Mouse (Mus musculus) kidney, postnatal 0 days (tissue): ENCODE measurements around the gene Wnt10b. TPM values are rescaled to one million over a fixed set of nuclear protein-coding genes. Genes with fewer than 3 reads are reported as not detected.

Source experiments
- ATAC-seq: fragments of 200-750 bp; cut with Nextera tagmentation; replicated peaks from 2 replicates; pipeline ENCODE4 v1.8.0; 2017; ENCODE audit warnings: low read depth, moderate number of reproducible peaks, moderate TSS enrichment, moderate library complexity; ENCODE audit not compliant: low FRiP score
- DNase-seq: peaks from one replicate; pipeline ENCODE4 v3.0.0-alpha.2; 2016; ENCODE audit warnings: low spot score
- H3K27ac ChIP-seq: fragments of 300-500 bp; sonication (generic); 2 replicates; pipeline ENCODE4 v1.5.1; 2014; ENCODE audit warnings: mild to moderate bottlenecking
- H3K27me3 ChIP-seq: fragments of 300-500 bp; sonication (generic); 2 replicates; pipeline ENCODE4 v1.6.1; 2014; ENCODE audit warnings: low read length, mixed read lengths; ENCODE audit not compliant: insufficient read depth
- H3K36me3 ChIP-seq: fragments of 300-500 bp; sonication (generic); 2 replicates; pipeline ENCODE4 v1.6.1; 2014; ENCODE audit warnings: low read length, mixed read lengths; ENCODE audit not compliant: insufficient read depth
- H3K4me1 ChIP-seq: fragments of 300-500 bp; sonication (generic); replicated peaks from 2 replicates; pipeline ENCODE4 v1.6.1; 2014; ENCODE audit warnings: antibody characterized with exemption, low read length, mixed read lengths; ENCODE audit not compliant: insufficient read depth
- H3K4me2 ChIP-seq: fragments of 300-500 bp; sonication (generic); 2 replicates; pipeline ENCODE4 v1.6.1; 2014; ENCODE audit warnings: mild to moderate bottlenecking, low read length, moderate library complexity, mixed read lengths
- H3K4me3 ChIP-seq: fragments of 300-500 bp; sonication (generic); replicated peaks from 2 replicates; pipeline ENCODE4 v1.5.1; 2014; ENCODE audit warnings: low read depth, low read length
- H3K9ac ChIP-seq: fragments of 300-500 bp; sonication (generic); 2 replicates; pipeline ENCODE4 v1.6.1; 2014; ENCODE audit warnings: low read depth, low read length
- H3K9me3 ChIP-seq: fragments of 300-500 bp; sonication (generic); replicated peaks from 2 replicates; pipeline ENCODE4 v1.6.1; 2016; ENCODE audit warnings: low read length, inconsistent platforms, mixed read lengths
- CTCF ChIP-seq: IDR thresholded peaks from 2 replicates; pipeline ENCODE4 v1.5.1; 2016; ENCODE audit warnings: antibody characterized with exemption, low read depth, mild to moderate bottlenecking, moderate library complexity
- WGBS: fragments of 180-500 bp; shearing (Covaris S2); extraction: QIAGEN DNeasy Blood & Tissue Kit; methylation state at CpG from one replicate; pipeline ENCODE4 v1.1.7; 2014; 5-methylcytosine and 5-hydroxymethylcytosine counted together
- polyA plus RNA-seq: library from polyadenylated mRNA; unstranded; fragments of >200 nt; fragmentation: Nextera tagmentation; extraction: Ambion mirVana; gene quantifications from 2 replicates; pipeline ENCODE4 v1.2.1, GENCODE M21; 2015

Gene Wnt10b
- polyA plus RNA-seq, 1 experiment from 2014 or later: not detected

GRCm38 (mm10) chr15:98799396-98799795, 21.4 kb upstream of the Wnt10b start:
- Histone ChIP-seq H3K9ac (no peak overlapping the region), H3K27ac (no peak overlapping the region), H3K4me2 (no peak overlapping the region), H3K9me3 (no peaks in the 10 kb centered on the region), H3K36me3 (no peaks in the 10 kb centered on the region), H3K4me1 (peaks cover 6% of the 10 kb centered on the region; the same call in 1 of the 2 replicates), H3K27me3 (peaks cover 92% of the 10 kb centered on the region), H3K4me3 (no peak overlapping the region)
- DNase-seq: peak; percentile 86
- TF ChIP-seq CTCF: peak; percentile 86
- ATAC-seq: no peak
- 11% methylated on average over 12 of the region's 12 CpGs for WGBS

GRCm38 (mm10) chr15:98798903-98799302, 21.0 kb upstream of the Wnt10b start:
- DNase-seq (no peak), ATAC-seq (no peak)
- Histone ChIP-seq H3K9ac (no peak overlapping the region), H3K4me3 (no peak overlapping the region), H3K27ac (no peak overlapping the region), H3K27me3 (peaks cover 92% of the 10 kb centered on the region), H3K4me2 (no peak overlapping the region), H3K9me3 (no peaks in the 10 kb centered on the region), H3K4me1 (peaks cover 6% of the 10 kb centered on the region; the same call in 1 of the 2 replicates), H3K36me3 (no peaks in the 10 kb centered on the region)
- 51% methylated on average over 3 of the region's 3 CpGs for WGBS
- TF ChIP-seq CTCF: no peak

- H3K4me3 ChIP-seq: no peak overlapping the region
- peaks cover 93% of the 10 kb centered on the region for H3K27me3 ChIP-seq
- DNase-seq (no peak), ATAC-seq (no peak)
- no peak overlapping the region for H3K9ac ChIP-seq
- no peaks in the 10 kb centered on the region for H3K9me3 ChIP-seq
- H3K36me3 ChIP-seq: no peaks in the 10 kb centered on the region
- H3K27ac ChIP-seq: no peak overlapping the region
- H3K4me1 ChIP-seq: peaks cover 12% of the 10 kb centered on the region
- H3K4me2 ChIP-seq: no peak overlapping the region
- TF ChIP-seq CTCF: no peak
- 3% methylated on average over 28 of the region's 28 CpGs for WGBS
Observed at GRCm38 (mm10) chr15:98797835-98798492, 20.0 kb upstream of the Wnt10b start.

- peaks cover 19% of the 10 kb centered on the region for H3K4me1 ChIP-seq
- no peak overlapping the region for H3K4me3 ChIP-seq
- no peak overlapping the region for H3K4me2 ChIP-seq
- no peak overlapping the region for H3K9ac ChIP-seq
- WGBS: 6% methylated on average over 13 of the region's 13 CpGs
- no peak for TF ChIP-seq CTCF
- DNase-seq (no peak), ATAC-seq (no peak)
- H3K9me3 ChIP-seq: no peaks in the 10 kb centered on the region
- H3K27me3 ChIP-seq: peaks cover 95% of the 10 kb centered on the region
- no peak overlapping the region for H3K27ac ChIP-seq
- H3K36me3 ChIP-seq: no peaks in the 10 kb centered on the region
Observed at GRCm38 (mm10) chr15:98796803-98797595, 19.0 kb upstream of the Wnt10b start.

GRCm38 (mm10) chr15:98793141-98793698, 15.3 kb upstream of the Wnt10b start:
- no peak overlapping the region for H3K27ac ChIP-seq
- no peaks in the 10 kb centered on the region for H3K36me3 ChIP-seq
- H3K27me3 ChIP-seq: peaks cover 97% of the 10 kb centered on the region
- H3K9me3 ChIP-seq: no peaks in the 10 kb centered on the region
- peak overlapping the region; percentile 34 for H3K4me2 ChIP-seq
- TF ChIP-seq CTCF: no peak
- peaks cover 26% of the 10 kb centered on the region for H3K4me1 ChIP-seq
- H3K4me3 ChIP-seq: 0 out of 2 replicates have a peak overlapping the region, but pooled peaks have one; percentile 22
- DNase-seq: no peak
- no peak for ATAC-seq
- no peak overlapping the region for H3K9ac ChIP-seq
- 3% methylated on average over 13 of the region's 13 CpGs for WGBS

GRCm38 (mm10) chr15:98792233-98793020, 14.5 kb upstream of the Wnt10b start:
- Histone ChIP-seq H3K9me3 (no peaks in the 10 kb centered on the region), H3K4me1 (peaks cover 26% of the 10 kb centered on the region), H3K27ac (no peak overlapping the region), H3K36me3 (no peaks in the 10 kb centered on the region), H3K9ac (no peak overlapping the region), H3K27me3 (peaks cover 94% of the 10 kb centered on the region), H3K4me3 (peak overlapping the region; percentile 22; the same call in 1 of the 2 replicates), H3K4me2 (peak overlapping the region; percentile 34)
- DNase-seq (no peak), ATAC-seq (no peak)
- WGBS: 2% methylated on average over 72 of the region's 75 CpGs
- no peak for TF ChIP-seq CTCF
